Mouse (Mus musculus): ENCODE measurements around the gene Ahr. TPM values are rescaled to one million over a fixed set of nuclear protein-coding genes. Genes with fewer than 3 reads are reported as not detected.

Ahr gene
- polyA plus RNA-seq, 1 experiment, result 2.4 TPM

DNA sequence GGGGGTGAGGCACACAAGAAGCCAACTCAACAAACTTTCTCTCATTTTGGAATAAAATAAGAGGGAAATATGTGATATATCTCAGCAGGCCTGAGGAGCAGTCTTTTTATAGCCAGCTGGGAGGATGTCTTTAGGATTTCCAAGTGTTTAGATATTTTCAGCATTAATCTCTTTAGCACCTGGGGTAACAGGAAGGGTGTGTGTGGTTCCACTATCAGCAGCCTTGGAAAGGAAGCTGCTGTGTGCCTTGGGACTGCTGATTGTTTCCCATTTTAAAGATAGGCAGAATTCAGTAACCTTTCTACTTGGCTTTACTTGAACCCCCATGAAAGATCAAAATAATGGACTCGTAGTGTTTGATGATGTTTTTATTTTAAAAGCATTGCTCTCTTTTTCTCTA, 71.4 kb downstream of the Ahr start:
- Histone ChIP-seq H3K79me2 (ENCODE audit: control insufficient read depth, insufficient read depth) (no peaks in the 10 kb centered on the region), H3K36me3 (ENCODE audit: control insufficient read depth, insufficient read depth) (no peaks in the 10 kb centered on the region), H3K27me3 (ENCODE audit: control insufficient read depth, insufficient read depth, insufficient read length) (no peaks in the 10 kb centered on the region), H3K4me3 (no peak overlapping the region), H3K4me2 (ENCODE audit: low read depth) (no peak overlapping the region), H3ac (ENCODE audit: control insufficient read depth, insufficient read length) (no peak overlapping the region)
- TF ChIP-seq TCF12 (IDR thresholded peaks at IDR 0.05; ENCODE audit: insufficient read depth, poor library complexity, severe bottlenecking), result no peak
- TF ChIP-seq POLR2AphosphoS2 (IDR thresholded peaks at IDR 0.05; ENCODE audit: insufficient read length, low read depth), result no peak
- no peak for TF ChIP-seq REST (IDR thresholded peaks at IDR 0.05; ENCODE audit: insufficient read depth, insufficient read length)
- TF ChIP-seq MAX (IDR thresholded peaks at IDR 0.05; ENCODE audit: low read depth), result no peak
- TF ChIP-seq MYOG (IDR thresholded peaks at IDR 0.05; ENCODE audit: control insufficient read depth in 1 of 3, insufficient read depth in 1 of 3, insufficient read length in 2 of 3, low read depth in 2 of 3), result no peak
- TF ChIP-seq USF1 (IDR thresholded peaks at IDR 0.05; ENCODE audit: low read depth), result no peak
- no peak for TF ChIP-seq MYOD1 (IDR thresholded peaks at IDR 0.05; ENCODE audit: control insufficient read depth in 1 of 3, insufficient read length in 2 of 3, low read depth in 2 of 3)
- TF ChIP-seq E2F4 (IDR thresholded peaks at IDR 0.05; ENCODE audit: insufficient read depth), result no peak
- TF ChIP-seq POLR2A (IDR thresholded peaks at IDR 0.05; ENCODE audit: insufficient read length, low read depth), result no peak

GRCm38 (mm10) chr12:35462667-35463066, 72.2 kb downstream of the Ahr start:
- no peak overlapping the region for H3ac ChIP-seq (ENCODE audit: control insufficient read depth, insufficient read length)
- TF ChIP-seq USF1 (IDR thresholded peaks at IDR 0.05; ENCODE audit: low read depth) (no peak), TCF3 (IDR thresholded peaks at IDR 0.05; ENCODE audit: insufficient read length, low read depth) (no peak), MYOD1 (IDR thresholded peaks at IDR 0.05; ENCODE audit: control insufficient read depth in 1 of 3, insufficient read length in 2 of 3, low read depth in 2 of 3) (no peak), POLR2A (IDR thresholded peaks at IDR 0.05; ENCODE audit: insufficient read length, low read depth) (no peak), TCF12 (IDR thresholded peaks at IDR 0.05; ENCODE audit: insufficient read depth, poor library complexity, severe bottlenecking) (no peak)
- no peaks in the 10 kb centered on the region for H3K36me3 ChIP-seq (ENCODE audit: control insufficient read depth, insufficient read depth)
- no peak overlapping the region for H3K4me2 ChIP-seq (ENCODE audit: low read depth)
- no peaks in the 10 kb centered on the region for H3K79me2 ChIP-seq (ENCODE audit: control insufficient read depth, insufficient read depth)
- H3K27me3 ChIP-seq (ENCODE audit: control insufficient read depth, insufficient read depth, insufficient read length), result no peaks in the 10 kb centered on the region
- H3K4me3 ChIP-seq, result no peak overlapping the region

- Histone ChIP-seq H3K27me3 (ENCODE audit: control insufficient read depth, insufficient read depth, insufficient read length) (no peaks in the 10 kb centered on the region), H3K4me3 (no peak overlapping the region), H3K4me2 (ENCODE audit: low read depth) (no peak overlapping the region), H3K79me2 (ENCODE audit: control insufficient read depth, insufficient read depth) (no peaks in the 10 kb centered on the region), H3K36me3 (ENCODE audit: control insufficient read depth, insufficient read depth) (no peaks in the 10 kb centered on the region), H3ac (ENCODE audit: control insufficient read depth, insufficient read length) (no peak overlapping the region)
- no peak for TF ChIP-seq POLR2AphosphoS2 (IDR thresholded peaks at IDR 0.05; ENCODE audit: insufficient read length, low read depth)
- TF ChIP-seq MAX (IDR thresholded peaks at IDR 0.05; ENCODE audit: low read depth), result no peak
- no peak for TF ChIP-seq REST (IDR thresholded peaks at IDR 0.05; ENCODE audit: insufficient read depth, insufficient read length)
- no peak for TF ChIP-seq CEBPB (IDR thresholded peaks at IDR 0.05; ENCODE audit: insufficient read depth, poor library complexity, severe bottlenecking)
- no peak for TF ChIP-seq TCF3 (IDR thresholded peaks at IDR 0.05; ENCODE audit: insufficient read length, low read depth)
- no peak for TF ChIP-seq TCF12 (IDR thresholded peaks at IDR 0.05; ENCODE audit: insufficient read depth, poor library complexity, severe bottlenecking)
- no peak for TF ChIP-seq USF1 (IDR thresholded peaks at IDR 0.05; ENCODE audit: low read depth)
- TF ChIP-seq E2F4 (IDR thresholded peaks at IDR 0.05; ENCODE audit: insufficient read depth), result no peak
These were observed 75.2 kb downstream of the Ahr start for GRCm38 (mm10) chr12:35459662-35460061.
